Mouse (Mus musculus): ENCODE results near the gene Phkg2. TPM values are rescaled to one million over a fixed set of nuclear protein-coding genes. Genes with fewer than 3 reads are reported as not detected.

Gene Phkg2
- 63.1 and 71.4 TPM in 2 replicates for total RNA-seq (2014; rRNA removed)
- polyA plus RNA-seq (2015; fragmentation: Nextera tagmentation; extraction: Ambion mirVana), result 58.2 and 65.0 TPM in 2 replicates

DNA sequence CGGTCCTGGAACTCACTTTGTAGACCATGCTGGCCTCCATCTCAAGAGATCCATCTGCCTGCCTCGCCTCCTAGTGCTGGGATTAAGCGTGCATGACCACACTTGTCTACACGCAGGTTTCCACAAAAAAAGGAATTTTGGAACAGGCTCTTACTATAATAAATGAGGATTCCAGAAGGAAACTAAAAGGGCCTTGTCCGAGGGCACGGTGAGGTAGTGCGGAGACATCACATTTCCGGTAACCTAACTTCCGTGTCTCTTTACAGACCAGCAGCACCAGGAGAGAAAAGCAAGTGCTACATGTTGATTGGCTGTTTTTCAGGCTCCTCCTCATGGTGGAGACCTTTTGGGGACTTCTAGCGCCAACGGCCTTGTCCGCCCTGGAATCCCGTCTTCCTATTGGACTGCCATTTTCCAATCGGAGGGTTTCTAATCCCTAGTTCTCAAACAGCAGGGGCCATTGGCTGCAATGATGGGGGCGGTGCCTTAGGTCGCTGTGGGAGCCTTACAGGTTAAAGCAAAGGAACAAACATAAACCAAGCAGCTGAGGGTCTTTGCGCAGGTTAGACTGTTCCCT is at the start of gene Phkg2:
Phkg2 (plus strand) TSS at position 446 of the 577 bp plus-strand sequence.
- H3K9ac ChIP-seq (replicated peaks; ENCODE audit: low read length), result peak within 1 kb of the TSS; percentile 62
- no peaks in the 10 kb centered on the region for H3K9me3 ChIP-seq (ENCODE audit: low read length)
- under 1% methylated on average over 17 of the region's 17 CpGs for WGBS
- H3K27me3 ChIP-seq (ENCODE audit: insufficient read depth, low read length), result no peaks in the 10 kb centered on the region
- ATAC-seq (peak; percentile 99), DNase-seq (ENCODE audit: low spot score) (peak; percentile 98)
- H3K4me1 ChIP-seq (ENCODE audit: insufficient read depth, low read length), result peaks cover 13% of the 10 kb centered on the region
- H3K27ac ChIP-seq, result peak within 1 kb of the TSS; percentile 81
- H3K36me3 ChIP-seq (ENCODE audit: insufficient read depth, low read length), result peaks cover 10% of the 10 kb centered on the region; the same call in 1 of the 2 replicates
- peak; percentile 16; the same call in 1 of the 2 replicates for TF ChIP-seq CTCF (IDR thresholded peaks at IDR 0.05; ENCODE audit: low read depth)
- H3K4me2 ChIP-seq (ENCODE audit: low read depth, low read length), result peak within 1 kb of the TSS; percentile 74
- peak within 1 kb of the TSS; percentile 54 for H3K4me3 ChIP-seq (ENCODE audit: low read length)

DNA sequence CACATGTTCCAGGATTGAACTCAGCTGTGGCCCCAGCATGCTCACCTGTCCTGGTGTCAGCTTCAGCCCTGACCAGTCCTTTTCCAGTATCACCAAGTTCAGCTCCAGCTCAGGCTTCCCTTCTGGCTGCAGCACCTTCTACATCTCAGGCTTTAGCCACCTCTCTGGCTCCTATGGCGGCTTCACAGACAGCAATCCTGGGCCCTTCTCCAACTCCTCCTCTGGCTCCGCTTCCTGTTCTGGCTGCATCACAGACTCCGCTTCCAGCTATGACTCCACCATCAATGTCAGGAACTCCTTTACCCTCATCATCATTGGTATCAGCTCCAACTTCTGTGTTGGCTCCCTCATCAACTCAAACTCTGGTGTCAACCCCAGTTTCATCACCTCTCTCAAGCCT is 31.5 kb upstream of the Phkg2 start:
- 95% methylated on average over 3 of the region's 3 CpGs for WGBS
- no peak for ATAC-seq
- Histone ChIP-seq H3K27ac (no peak overlapping the region), H3K9me3 (ENCODE audit: low read length) (no peaks in the 10 kb centered on the region), H3K9ac (replicated peaks; ENCODE audit: low read length) (no peak overlapping the region), H3K4me1 (ENCODE audit: insufficient read depth, low read length) (no peaks in the 10 kb centered on the region), H3K4me2 (ENCODE audit: low read depth, low read length) (no peak overlapping the region), H3K36me3 (ENCODE audit: insufficient read depth, low read length) (peaks cover 86% of the 10 kb centered on the region), H3K27me3 (ENCODE audit: insufficient read depth, low read length) (no peaks in the 10 kb centered on the region), H3K4me3 (ENCODE audit: low read length) (no peak overlapping the region)
- no peak for DNase-seq (ENCODE audit: low spot score)
- no peak for TF ChIP-seq CTCF (IDR thresholded peaks at IDR 0.05; ENCODE audit: low read depth)

DNA sequence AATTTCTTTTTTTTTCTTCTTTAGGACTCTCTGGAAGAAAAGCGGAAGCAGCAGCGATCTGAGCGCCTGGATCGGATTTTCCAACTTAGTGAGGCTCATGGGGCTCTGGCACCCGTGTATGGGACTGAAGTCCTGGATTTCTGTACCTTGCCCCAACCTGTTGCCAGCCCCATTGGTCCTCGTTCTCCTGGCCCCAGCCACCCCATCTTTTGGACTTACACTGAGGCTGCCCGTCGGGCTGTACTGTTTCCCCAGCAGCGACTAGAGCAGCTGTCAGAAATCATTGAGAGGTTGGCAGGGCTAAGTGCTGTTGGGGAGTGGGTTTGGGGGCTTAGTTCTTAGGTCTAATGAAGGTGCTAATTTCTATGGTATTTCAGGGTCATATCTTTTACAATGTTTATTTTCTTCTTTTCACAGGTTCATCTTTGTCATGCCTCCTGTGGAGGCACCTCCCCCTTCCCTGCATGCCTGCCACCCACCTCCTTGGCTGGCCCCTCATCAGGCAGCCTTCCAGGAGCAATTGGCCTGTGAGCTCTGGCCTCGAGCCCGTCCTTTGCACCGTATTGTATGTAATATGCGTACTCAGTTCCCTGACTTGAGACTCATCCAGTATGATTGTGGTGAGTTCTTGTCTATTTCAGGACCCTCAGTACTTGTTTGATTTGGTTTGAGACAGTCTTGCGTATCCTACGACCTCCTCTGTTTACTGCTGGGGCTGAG is 23.9 kb upstream of the Phkg2 start:
- no peaks in the 10 kb centered on the region for H3K9me3 ChIP-seq (ENCODE audit: low read length)
- H3K36me3 ChIP-seq (ENCODE audit: insufficient read depth, low read length), result peaks cover 69% of the 10 kb centered on the region
- WGBS, result 66% methylated on average over 15 of the region's 15 CpGs
- no peak for ATAC-seq
- no peaks in the 10 kb centered on the region for H3K27me3 ChIP-seq (ENCODE audit: insufficient read depth, low read length)
- no peak for TF ChIP-seq CTCF (IDR thresholded peaks at IDR 0.05; ENCODE audit: low read depth)
- no peaks in the 10 kb centered on the region for H3K4me1 ChIP-seq (ENCODE audit: insufficient read depth, low read length)
- no peak overlapping the region for H3K4me3 ChIP-seq (ENCODE audit: low read length)
- H3K27ac ChIP-seq, result no peak overlapping the region
- no peak overlapping the region for H3K9ac ChIP-seq (replicated peaks; ENCODE audit: low read length)
- DNase-seq (ENCODE audit: low spot score), result peak; percentile 61
- no peak overlapping the region for H3K4me2 ChIP-seq (ENCODE audit: low read depth, low read length)

DNA sequence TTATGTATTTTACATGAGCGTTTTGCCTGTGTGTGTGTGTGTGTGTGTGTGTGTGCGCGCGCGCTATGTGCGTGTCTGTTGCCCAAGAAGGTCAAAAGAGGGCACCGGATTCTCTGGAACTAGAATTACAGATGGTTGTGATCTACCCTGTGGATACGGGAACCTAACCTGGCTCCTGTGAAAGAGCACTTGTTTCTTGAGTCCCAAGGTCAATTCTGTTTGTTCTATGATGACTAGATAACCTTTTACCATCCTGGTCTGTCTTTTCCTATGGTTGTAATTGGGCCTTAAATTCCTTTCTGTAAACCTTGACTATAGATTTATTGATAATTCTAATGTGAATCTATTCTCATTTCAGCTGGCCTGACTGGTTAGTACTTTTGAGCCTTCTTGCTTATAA is 21.6 kb upstream of the Phkg2 start:
- H3K9me3 ChIP-seq (ENCODE audit: low read length), result no peaks in the 10 kb centered on the region
- TF ChIP-seq CTCF (IDR thresholded peaks at IDR 0.05; ENCODE audit: low read depth), result no peak
- H3K4me1 ChIP-seq (ENCODE audit: insufficient read depth, low read length), result no peaks in the 10 kb centered on the region
- H3K9ac ChIP-seq (replicated peaks; ENCODE audit: low read length), result no peak overlapping the region
- no peak overlapping the region for H3K27ac ChIP-seq
- H3K4me3 ChIP-seq (ENCODE audit: low read length), result no peak overlapping the region
- H3K4me2 ChIP-seq (ENCODE audit: low read depth, low read length), result no peak overlapping the region
- H3K36me3 ChIP-seq (ENCODE audit: insufficient read depth, low read length), result peaks cover 71% of the 10 kb centered on the region
- no peaks in the 10 kb centered on the region for H3K27me3 ChIP-seq (ENCODE audit: insufficient read depth, low read length)
- DNase-seq (ENCODE audit: low spot score) (no peak), ATAC-seq (no peak)
- 95% methylated on average over 8 of the region's 8 CpGs for WGBS

DNA sequence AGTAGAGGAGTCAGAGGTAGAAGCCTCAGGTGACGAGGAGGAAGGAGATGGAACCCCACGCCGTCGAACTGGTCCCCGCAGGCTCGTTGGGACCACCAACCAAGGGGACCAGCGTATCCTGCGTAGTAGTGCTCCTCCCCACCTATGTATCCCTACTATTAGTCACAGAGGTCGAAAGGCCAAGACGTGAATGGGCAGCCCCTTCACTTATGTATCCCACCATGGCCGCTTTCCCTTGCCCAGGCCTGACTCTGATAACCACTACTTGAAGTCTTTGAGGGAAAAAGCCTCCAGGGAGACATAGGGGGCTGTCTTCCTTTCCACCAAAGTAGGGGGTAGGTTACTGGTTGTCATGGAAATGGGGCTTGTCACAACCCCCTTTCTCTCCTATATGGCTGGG is 12.6 kb upstream of the Phkg2 start:
- peaks cover 51% of the 10 kb centered on the region for H3K36me3 ChIP-seq (ENCODE audit: insufficient read depth, low read length)
- no peak overlapping the region for H3K9ac ChIP-seq (replicated peaks; ENCODE audit: low read length)
- DNase-seq (ENCODE audit: low spot score) (no peak), ATAC-seq (no peak)
- H3K4me1 ChIP-seq (ENCODE audit: insufficient read depth, low read length), result no peaks in the 10 kb centered on the region
- TF ChIP-seq CTCF (IDR thresholded peaks at IDR 0.05; ENCODE audit: low read depth), result no peak
- WGBS, result 95% methylated on average over 11 of the region's 11 CpGs
- H3K27me3 ChIP-seq (ENCODE audit: insufficient read depth, low read length), result no peaks in the 10 kb centered on the region
- H3K27ac ChIP-seq, result no peak overlapping the region
- H3K9me3 ChIP-seq (ENCODE audit: low read length), result no peaks in the 10 kb centered on the region
- H3K4me2 ChIP-seq (ENCODE audit: low read depth, low read length), result no peak overlapping the region
- H3K4me3 ChIP-seq (ENCODE audit: low read length), result no peak overlapping the region

DNA sequence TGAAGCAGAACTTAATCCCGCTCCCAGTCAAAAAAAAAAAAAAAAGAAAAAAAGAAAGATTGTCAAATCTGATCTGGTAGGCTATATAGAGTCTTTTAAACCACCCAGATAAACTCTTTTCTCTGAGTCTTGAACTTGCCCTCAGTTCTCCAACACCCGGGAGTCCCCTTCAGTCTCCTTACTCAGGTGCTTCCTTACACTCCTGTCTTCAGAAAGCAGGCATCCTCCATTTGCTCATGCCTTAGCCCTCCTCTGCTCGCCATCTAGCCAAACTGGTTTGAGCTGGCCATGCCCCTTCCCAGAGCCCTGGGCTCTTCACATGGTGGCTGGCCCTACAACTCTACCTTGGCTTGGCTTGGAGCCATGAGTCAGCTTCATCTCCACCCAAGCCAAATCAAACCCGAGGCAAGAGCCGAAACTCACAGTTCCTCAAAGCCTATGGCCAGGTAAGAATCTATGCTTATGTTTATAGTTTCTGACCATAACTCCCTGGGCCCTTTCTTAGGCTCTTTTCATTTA is 11.7 kb upstream of the Phkg2 start, which contains the start of gene Tmem265:
Tmem265 (plus strand) TSS at position 51 of the 519 bp plus-strand sequence.
- no peaks in the 10 kb centered on the region for H3K9me3 ChIP-seq (ENCODE audit: low read length)
- H3K4me1 ChIP-seq (ENCODE audit: insufficient read depth, low read length), result no peaks in the 10 kb centered on the region
- no peak within 1 kb of the TSS for H3K4me3 ChIP-seq (ENCODE audit: low read length)
- WGBS, result 89% methylated on average over 5 of the region's 5 CpGs
- ATAC-seq (no peak), DNase-seq (ENCODE audit: low spot score) (no peak)
- TF ChIP-seq CTCF (IDR thresholded peaks at IDR 0.05; ENCODE audit: low read depth), result no peak
- no peak within 1 kb of the TSS for H3K27ac ChIP-seq
- H3K9ac ChIP-seq (replicated peaks; ENCODE audit: low read length), result no peak within 1 kb of the TSS
- no peaks in the 10 kb centered on the region for H3K27me3 ChIP-seq (ENCODE audit: insufficient read depth, low read length)
- H3K36me3 ChIP-seq (ENCODE audit: insufficient read depth, low read length), result peaks cover 45% of the 10 kb centered on the region
- no peak within 1 kb of the TSS for H3K4me2 ChIP-seq (ENCODE audit: low read depth, low read length)

All from hindbrain, postnatal 0 days (tissue).